ENCODE assay signal across 20 mouse cellular contexts in genomic region chr9:121156253-121156831, GRCm38 (mm10).
A peak's percentile ranks its signal among the peaks of the same experiment; 100 is the strongest.
DNase-seq lines count a peak whose midpoint lies in the region; ATAC-seq lines count a peak whose summit lies in the region.
"Had no signal": no experiment of that assay in that cellular context is flagged by ENCODE, and none has a peak within 500 bp of the region (broad histone marks: within the 10 kb centered on the region; RNA-seq: fewer than 3 reads in every experiment).

No protein-coding gene starts in this region.

- WGBS in midbrain, embryonic 11.5 days = 82% methylated on average over 9 of the region's 9 CpGs
- WGBS in midbrain, embryonic 13.5 days = 83% methylated on average over 9 of the region's 9 CpGs
- WGBS in lung, embryonic 16.5 days = 32% methylated on average over 9 of the region's 9 CpGs

- H3K27me3 ChIP-seq in midbrain, embryonic 11.5 days (ENCODE audit: control insufficient read depth, insufficient read depth, low read length) = no peaks in the 10 kb centered on the region
- no peaks in the 10 kb centered on the region for H3K27me3 ChIP-seq in midbrain, embryonic 13.5 days
- no peaks in the 10 kb centered on the region for H3K27me3 ChIP-seq in lung, embryonic 16.5 days (ENCODE audit: control insufficient read depth, insufficient read depth, low read depth, low read length)
- H3K27me3 ChIP-seq: heart, embryonic 12.5 days; hindbrain, embryonic 12.5 days; midbrain, embryonic 12.5 days had no signal

- no peaks in the 10 kb centered on the region for H3K36me3 ChIP-seq in midbrain, embryonic 11.5 days (ENCODE audit: control insufficient read depth, insufficient read depth, low read length)
- H3K36me3 ChIP-seq in midbrain, embryonic 13.5 days = no peaks in the 10 kb centered on the region
- no peaks in the 10 kb centered on the region for H3K36me3 ChIP-seq in lung, embryonic 16.5 days (ENCODE audit: control insufficient read depth, insufficient read depth, low read length)
- H3K36me3 ChIP-seq: embryonic facial prominence, embryonic 10.5 days; heart, embryonic 12.5 days; hindbrain, embryonic 12.5 days; midbrain, embryonic 12.5 days had no signal

- intact Hi-C loops in heart, postnatal 10 days (cut with DNase I) = no loop called here

- peak; percentile 14 to 25 for DNase-seq in kidney, postnatal 4 days
- no peak for DNase-seq in kidney, postnatal 10 days
- DNase-seq in midbrain, embryonic 11.5 days (ENCODE audit: low spot score, missing footprints) = peak; percentile 76
- DNase-seq in lung, postnatal 25 days (ENCODE audit: low spot score) = peak; percentile 1
- DNase-seq in heart, postnatal 10 days = no peak
- no peak for DNase-seq in testis, postnatal 10 days (ENCODE audit: low spot score)
- DNase-seq: adrenal gland, adult 2 months; cerebellum, adult 8-10 months; gastrocnemius, postnatal 25 days; heart, adult 18-20 months; right cerebral cortex, postnatal 4 days; thymus, postnatal 25 days had no signal

- H3K4me2 ChIP-seq in midbrain, embryonic 11.5 days = no peak overlapping the region
- H3K4me2 ChIP-seq in midbrain, embryonic 13.5 days (replicated peaks) = no peak overlapping the region
- no peak overlapping the region for H3K4me2 ChIP-seq in lung, embryonic 16.5 days (ENCODE audit: low read depth, low read length)
- H3K4me2 ChIP-seq: heart, embryonic 12.5 days; hindbrain, embryonic 12.5 days; midbrain, embryonic 12.5 days had no signal

- H3K4me1 ChIP-seq in midbrain, embryonic 11.5 days (ENCODE audit: control insufficient read depth, insufficient read depth, low read length) = no peaks in the 10 kb centered on the region
- no peaks in the 10 kb centered on the region for H3K4me1 ChIP-seq in midbrain, embryonic 13.5 days (replicated peaks)
- peaks cover 8% of the 10 kb centered on the region for H3K4me1 ChIP-seq in lung, embryonic 16.5 days (replicated peaks; ENCODE audit: control insufficient read depth, insufficient read depth, low read length)
- H3K4me1 ChIP-seq: hindbrain, embryonic 12.5 days; midbrain, embryonic 12.5 days had no signal

- H3K9ac ChIP-seq in midbrain, embryonic 11.5 days (ENCODE audit: low read length) = no peak overlapping the region
- H3K9ac ChIP-seq in midbrain, embryonic 13.5 days (replicated peaks) = no peak overlapping the region
- no peak overlapping the region for H3K9ac ChIP-seq in lung, embryonic 16.5 days (ENCODE audit: low read length)
- H3K9ac ChIP-seq: heart, embryonic 12.5 days; hindbrain, embryonic 12.5 days; liver, embryonic 14.5 days; midbrain, embryonic 12.5 days had no signal

- H3K9me3 ChIP-seq in midbrain, embryonic 11.5 days (ENCODE audit: control insufficient read depth, low read length) = no peaks in the 10 kb centered on the region
- no peaks in the 10 kb centered on the region for H3K9me3 ChIP-seq in midbrain, embryonic 13.5 days
- H3K9me3 ChIP-seq in lung, embryonic 16.5 days (ENCODE audit: control insufficient read depth, low read length) = no peaks in the 10 kb centered on the region
- H3K9me3 ChIP-seq: embryonic facial prominence, embryonic 10.5 days; heart, embryonic 12.5 days; hindbrain, embryonic 12.5 days; midbrain, embryonic 12.5 days had no signal

- no peak overlapping the region for H3K4me3 ChIP-seq in midbrain, embryonic 11.5 days (ENCODE audit: low read depth, low read length)
- no peak overlapping the region for H3K4me3 ChIP-seq in midbrain, embryonic 13.5 days (replicated peaks)
- no peak overlapping the region for H3K4me3 ChIP-seq in lung, embryonic 16.5 days (ENCODE audit: low read length)
- H3K4me3 ChIP-seq: embryonic facial prominence, embryonic 10.5 days; heart, embryonic 12.5 days; hindbrain, embryonic 12.5 days; midbrain, embryonic 12.5 days had no signal

- no peak for ATAC-seq in midbrain, embryonic 11.5 days (ENCODE audit: low FRiP score)
- no peak for ATAC-seq in midbrain, embryonic 13.5 days
- ATAC-seq in lung, embryonic 16.5 days (ENCODE audit: low read depth) = peak; percentile 76
- ATAC-seq: intestine, postnatal 0 days had no signal

- H3K27ac ChIP-seq in midbrain, embryonic 11.5 days (ENCODE audit: low read depth, low read length) = no peak overlapping the region
- H3K27ac ChIP-seq in midbrain, embryonic 13.5 days = no peak overlapping the region
- H3K27ac ChIP-seq in lung, embryonic 16.5 days (ENCODE audit: low read length) = no peak overlapping the region
- H3K27ac ChIP-seq: embryonic facial prominence, embryonic 10.5 days; hindbrain, embryonic 12.5 days; liver, embryonic 14.5 days; midbrain, embryonic 12.5 days had no signal

Comparison
In these comparisons a context has a peak if more than half of its experiments do, and no peak if none do; other contexts are left out.
1. DNase-seq: peak in kidney, postnatal 4 days (2 of 2), midbrain, embryonic 11.5 days (single experiment) and lung, postnatal 25 days (single experiment); none in kidney, postnatal 10 days (single experiment), heart, postnatal 10 days (0 of 2) and testis, postnatal 10 days (single experiment).